Mouse (Mus musculus) gastrocnemius, postnatal 36 days (tissue): ENCODE measurements around the gene Ctbp2. TPM values are rescaled to one million over a fixed set of nuclear protein-coding genes. Genes with fewer than 3 reads are reported as not detected.
A peak's percentile ranks its signal among the peaks of the same experiment; 100 is the strongest.

Experiments
- DNase-seq, 2 experiments: peaks; one replicate each; pipeline ENCODE4 v3.0.0; 2022
- intact Hi-C: fragments of 180-260 bp; cut with DNase I; formaldehyde crosslinking; loops from one replicate; pipeline ENCODE4 v1.15.1; 2025
- long read RNA-seq, 2 experiments: library from polyadenylated mRNA; stranded (forward); transcript quantifications; one replicate each; pipeline ENCODE4 v2.0.0; 2021
- total RNA-seq, 2 experiments: library from RNA; stranded (reverse); gene quantifications; 2 replicates each; pipeline ENCODE4 v1.2.3; 2021

The Ctbp2 gene
- 10 to 100 TPM; 15.1 to 15.9 TPM for total RNA-seq
- long read RNA-seq, experiment 1, partial matches to known transcripts = 1 of 6 reads
- long read RNA-seq, experiment 1, other reads (novel, unspliced or antisense) = 3 of 6 reads
- long read RNA-seq, experiment 2, partial matches to known transcripts = 6 of 12 reads
- long read RNA-seq, experiment 2, other reads (novel, unspliced or antisense) = 3 of 12 reads

- peak; percentile 83 to 86 for DNase-seq
- intact Hi-C loops = loop anchor here (5.0 to 10.0 kb wide), 2 partner anchors 72 to 189 kb away; partner anchors contain the start of gene Zranb1
These were observed at the start of gene Ctbp2 for GRCm38 (mm10) chr7:133123999-133124700. Gene Ctbp2, minus strand, starts transcription at chr7:133124354.

GRCm38 (mm10) chr7:133171403-133172032 lies 47.4 kb upstream of the Ctbp2 start:
- DNase-seq = no peak
- intact Hi-C loops = no loop called here

- DNase-seq = no peak
- intact Hi-C loops = no loop called here
These were observed 44.8 kb upstream of the Ctbp2 start for GRCm38 (mm10) chr7:133168928-133169327.

- intact Hi-C loops = no loop called here
- DNase-seq = no peak
These were observed 43.7 kb upstream of the Ctbp2 start for GRCm38 (mm10) chr7:133167903-133168302.

DNA sequence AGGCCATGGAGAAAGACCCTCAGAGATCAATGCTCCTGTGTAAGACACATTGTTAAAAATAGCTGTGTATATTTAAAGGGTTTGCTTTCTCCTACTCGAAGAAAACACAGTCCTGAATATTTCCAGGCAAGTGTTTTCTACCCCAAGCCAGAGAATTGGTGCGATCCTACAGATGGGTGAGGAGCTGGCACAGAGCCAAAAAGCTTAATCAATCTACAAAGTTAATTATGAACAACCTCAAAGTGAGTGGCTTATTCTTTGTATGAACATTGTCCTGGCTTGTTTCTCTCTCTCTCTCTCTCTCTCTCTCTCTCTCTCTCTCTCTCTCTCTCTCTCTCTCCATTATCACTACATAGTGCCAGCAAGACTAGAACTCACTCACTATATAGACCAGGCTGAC lies 40.6 kb upstream of the Ctbp2 start:
- no peak for DNase-seq
- intact Hi-C loops = no loop called here

DNA sequence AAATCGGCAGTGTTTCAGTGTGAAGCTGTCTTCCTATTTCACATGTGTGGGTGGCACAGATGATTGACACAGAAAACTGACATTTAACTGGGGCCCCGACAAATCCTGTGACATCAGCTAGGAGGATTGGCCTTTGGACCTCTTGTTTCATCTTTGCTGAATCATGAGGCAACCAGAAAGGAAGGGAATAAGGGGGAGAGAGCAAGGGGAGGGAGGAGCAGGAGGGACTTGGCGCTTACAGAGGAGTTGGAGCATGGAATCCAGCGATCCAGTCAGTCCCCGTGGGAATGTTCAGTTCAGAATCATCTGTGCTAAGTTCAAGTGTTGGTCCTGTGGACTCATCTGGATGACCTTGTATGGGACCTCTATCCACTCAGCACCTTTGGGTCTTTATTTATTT lies 38.9 kb upstream of the Ctbp2 start:
- no peak for DNase-seq
- intact Hi-C loops = no loop called here

DNA sequence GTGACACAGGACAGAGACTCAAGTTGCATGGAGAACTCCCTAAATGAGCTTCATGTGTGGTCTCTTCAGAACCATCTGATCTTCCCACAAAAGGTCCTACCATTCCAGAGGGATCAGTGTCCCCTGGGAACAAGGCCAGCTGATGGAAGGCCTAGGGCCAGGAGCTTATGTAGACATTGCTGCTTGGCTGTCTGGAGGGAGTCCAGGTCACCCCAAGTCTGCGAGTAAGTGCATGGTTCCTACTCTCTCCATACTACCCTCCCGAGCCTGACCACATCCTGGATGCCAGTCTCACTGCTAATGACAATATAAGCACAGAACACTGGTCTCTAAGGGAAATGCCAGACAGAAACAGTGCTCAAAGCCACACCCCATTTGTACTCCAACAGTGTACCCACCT lies 38.0 kb upstream of the Ctbp2 start:
- no peak for DNase-seq
- intact Hi-C loops = no loop called here

- DNase-seq = no peak
- intact Hi-C loops = no loop called here
These were observed 37.4 kb upstream of the Ctbp2 start for GRCm38 (mm10) chr7:133161362-133162080.

- DNase-seq = no peak
- intact Hi-C loops = no loop called here
These were observed 35.4 kb upstream of the Ctbp2 start for GRCm38 (mm10) chr7:133159519-133159918.

GRCm38 (mm10) chr7:133155621-133156020 lies 31.5 kb upstream of the Ctbp2 start:
- intact Hi-C loops = no loop called here

GRCm38 (mm10) chr7:133154846-133155245 lies 30.7 kb upstream of the Ctbp2 start:
- no peak for DNase-seq
- intact Hi-C loops = no loop called here

More at GRCm38 (mm10) chr7:133155621-133156020, 31.5 kb upstream of the Ctbp2 start:
- no peak for DNase-seq

GRCm38 (mm10) chr7:133139689-133140336 lies 15.7 kb upstream of the Ctbp2 start:
- intact Hi-C loops = no loop called here
- no peak for DNase-seq

DNA sequence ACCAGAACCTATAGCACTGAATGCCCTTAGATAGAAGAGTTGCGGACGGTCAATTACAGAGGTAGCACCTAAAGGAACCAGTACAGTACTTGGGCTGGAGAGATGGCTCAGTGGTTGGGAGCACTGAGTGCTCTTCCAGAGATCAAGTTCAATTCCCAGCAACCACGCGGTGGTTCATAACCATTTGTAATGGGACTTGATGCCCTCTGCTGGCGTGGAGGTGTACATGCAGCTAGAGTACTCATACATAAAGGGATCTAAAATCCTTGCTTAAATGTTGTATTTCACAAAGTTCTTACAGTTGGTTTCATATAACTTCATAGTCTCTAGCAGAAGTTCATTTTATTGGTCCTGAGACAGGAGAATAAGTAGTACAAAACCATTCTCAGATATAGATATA lies 9.4 kb upstream of the Ctbp2 start:
- intact Hi-C loops = no loop called here
- no peak for DNase-seq

GRCm38 (mm10) chr7:133132702-133133101 lies 8.5 kb upstream of the Ctbp2 start:
- DNase-seq = no peak
- intact Hi-C loops = no loop called here

GRCm38 (mm10) chr7:133124701-133125485 lies 739 bp upstream of the Ctbp2 start:
- DNase-seq = no peak
- intact Hi-C loops = loop anchor here (5.0 to 10.0 kb wide), 2 partner anchors 73 to 190 kb away; partner anchors contain the start of gene Zranb1

DNA sequence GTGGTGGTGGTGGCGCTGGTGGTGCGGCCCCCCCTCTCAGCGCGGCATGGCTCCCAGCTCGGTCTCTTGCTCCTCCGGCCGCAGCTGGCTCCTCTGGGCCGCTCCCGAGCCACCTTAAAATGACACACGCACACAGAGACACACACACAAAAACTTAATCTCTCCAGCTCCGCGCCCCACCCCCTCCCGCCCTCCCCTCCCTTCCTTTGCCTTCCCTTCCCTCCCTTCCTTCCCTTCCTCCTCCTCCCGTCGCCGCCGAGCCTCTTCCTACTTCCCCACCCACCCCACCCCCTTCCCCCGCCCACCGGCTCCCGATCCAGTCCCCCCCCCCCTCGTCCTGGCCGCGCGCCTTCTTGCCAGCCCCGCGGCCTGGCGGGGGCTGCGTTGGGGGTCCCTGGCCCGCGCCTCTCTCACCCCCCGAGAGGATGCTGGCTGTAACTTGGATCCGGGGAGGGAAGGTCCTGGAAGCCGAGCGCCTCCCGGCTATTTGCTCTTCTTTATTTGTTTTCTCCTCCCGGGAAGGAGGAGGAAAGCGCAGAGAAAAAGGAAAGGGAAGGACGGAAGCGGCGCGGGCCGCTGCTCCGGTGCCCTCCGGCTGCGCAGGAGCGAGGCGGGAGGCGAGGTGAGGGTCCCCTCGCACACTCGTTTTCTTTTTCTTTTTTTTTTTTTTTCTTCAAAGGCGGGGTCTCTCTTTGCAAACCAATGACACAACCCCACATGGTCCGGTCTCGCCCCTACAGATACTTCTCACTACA lies 733 bp downstream of the Ctbp2 start, which contains the start of gene Fgfr2:
Gene Fgfr2, minus strand, starts transcription at position 107 of the 755 bp plus-strand sequence.
- intact Hi-C loops = loop anchor here (5.0 to 10.0 kb wide), 2 partner anchors 71 to 189 kb away; partner anchors contain the start of gene Zranb1

DNA sequence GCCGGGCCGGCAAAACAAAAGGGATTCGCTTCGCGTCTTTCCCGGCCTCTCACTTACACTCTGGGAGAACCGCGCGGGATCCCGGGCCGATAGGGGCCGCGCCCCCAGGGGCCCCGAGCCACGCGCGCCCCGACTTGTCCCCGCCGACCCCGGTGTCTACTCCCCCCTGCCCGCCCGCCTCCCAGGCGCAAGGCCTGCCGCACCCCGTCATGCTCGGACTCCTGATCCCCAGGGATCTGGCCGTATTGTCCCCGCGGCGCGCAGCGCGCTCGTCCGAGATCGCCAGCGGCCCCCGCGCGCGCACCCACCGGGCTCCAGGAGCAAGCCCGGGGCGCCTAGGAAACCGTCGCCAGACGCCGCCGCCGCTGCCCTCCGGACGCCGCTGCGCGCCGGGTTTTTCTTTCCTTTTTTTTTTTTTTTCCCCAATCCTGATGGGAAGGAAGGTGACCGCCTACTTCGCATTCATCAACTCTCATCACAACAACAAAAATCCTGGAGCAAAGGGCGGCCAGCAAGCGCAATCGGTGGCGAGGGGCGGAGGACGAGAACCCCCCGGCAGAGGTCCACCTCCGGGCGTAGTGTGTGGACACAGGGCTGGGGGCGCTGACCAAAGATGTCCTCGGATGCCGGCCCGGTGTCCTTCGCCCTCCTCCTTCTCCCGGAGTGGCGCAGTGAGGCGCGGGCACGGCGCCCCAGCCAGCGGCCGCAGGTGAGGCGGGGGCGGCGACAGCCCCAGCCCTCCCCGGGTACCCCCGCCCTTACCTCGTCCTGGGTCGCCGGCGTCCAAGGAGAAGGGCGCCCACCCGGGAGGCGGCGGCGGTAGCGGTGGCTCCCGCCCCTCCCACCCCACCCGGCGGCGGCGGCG lies 1.5 kb downstream of the Ctbp2 start:
- peak; percentile 40 to 74 for DNase-seq
- intact Hi-C loops = loop anchor here (5.0 to 10.0 kb wide), 2 partner anchors 70 to 188 kb away; partner anchors contain the start of gene Zranb1

More for the DNA sequence above, 733 bp downstream of the Ctbp2 start, which contains the start of gene Fgfr2:
- DNase-seq = peak; percentile 64 to 71
